Mouse (Mus musculus): ENCODE measurements around the gene 2310022A10Rik. TPM values are rescaled to one million over a fixed set of nuclear protein-coding genes. Genes with fewer than 3 reads are reported as not detected.

2310022A10Rik gene
- total and polyA plus RNA-seq, 3 experiments, result 72.0 to 79.5 (median 72.1) TPM

DNA sequence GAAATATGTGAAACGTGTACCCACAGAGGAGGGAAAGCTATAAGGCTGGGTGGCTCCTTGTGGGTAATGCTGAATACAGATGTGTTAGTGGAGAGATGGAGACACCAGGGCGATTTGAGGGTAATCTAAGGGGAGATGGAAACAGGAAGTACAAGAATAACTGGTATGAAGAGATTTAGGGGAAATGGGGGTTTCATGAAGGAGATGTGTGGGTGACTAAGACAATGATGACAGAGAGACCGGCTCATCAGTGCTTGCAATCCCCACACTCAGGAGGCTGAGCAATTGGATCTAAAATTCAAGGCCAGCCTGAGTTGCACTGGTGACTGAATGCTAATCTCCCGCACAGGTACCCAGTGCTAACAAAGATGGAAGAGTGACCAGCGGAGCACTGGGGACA lies 963 bp upstream of the 2310022A10Rik start:
- no peak overlapping the region for H3K4me3 ChIP-seq
- 49% methylated on average over 5 of the region's 5 CpGs for WGBS
- no peak for TF ChIP-seq POLR2A (IDR thresholded peaks at IDR 0.05; ENCODE audit: insufficient read depth, low read depth, low read length)
- TF ChIP-seq CTCF (IDR thresholded peaks at IDR 0.05), result no peak
- no peak for TF ChIP-seq EP300 (IDR thresholded peaks at IDR 0.05; ENCODE audit: insufficient read depth, low read depth, low read length)
- H3K27me3 ChIP-seq (ENCODE audit: control insufficient read depth, insufficient read depth, low read length), result no peaks in the 10 kb centered on the region
- no peak overlapping the region for H3K9ac ChIP-seq (ENCODE audit: low read depth, low read length)
- H3K27ac ChIP-seq, result peak overlapping the region; percentile 75
- no peak for DNase-seq
- H3K79me2 ChIP-seq (replicated peaks; ENCODE audit: control insufficient read depth, insufficient read depth, low read length), result no peaks in the 10 kb centered on the region
- H3K4me1 ChIP-seq (ENCODE audit: control insufficient read depth, insufficient read depth, low read length), result no peaks in the 10 kb centered on the region
- H3K36me3 ChIP-seq (ENCODE audit: control insufficient read depth, insufficient read depth, low read length), result no peaks in the 10 kb centered on the region
- intact Hi-C loops (cut with DNase I), result no loop called here

DNA sequence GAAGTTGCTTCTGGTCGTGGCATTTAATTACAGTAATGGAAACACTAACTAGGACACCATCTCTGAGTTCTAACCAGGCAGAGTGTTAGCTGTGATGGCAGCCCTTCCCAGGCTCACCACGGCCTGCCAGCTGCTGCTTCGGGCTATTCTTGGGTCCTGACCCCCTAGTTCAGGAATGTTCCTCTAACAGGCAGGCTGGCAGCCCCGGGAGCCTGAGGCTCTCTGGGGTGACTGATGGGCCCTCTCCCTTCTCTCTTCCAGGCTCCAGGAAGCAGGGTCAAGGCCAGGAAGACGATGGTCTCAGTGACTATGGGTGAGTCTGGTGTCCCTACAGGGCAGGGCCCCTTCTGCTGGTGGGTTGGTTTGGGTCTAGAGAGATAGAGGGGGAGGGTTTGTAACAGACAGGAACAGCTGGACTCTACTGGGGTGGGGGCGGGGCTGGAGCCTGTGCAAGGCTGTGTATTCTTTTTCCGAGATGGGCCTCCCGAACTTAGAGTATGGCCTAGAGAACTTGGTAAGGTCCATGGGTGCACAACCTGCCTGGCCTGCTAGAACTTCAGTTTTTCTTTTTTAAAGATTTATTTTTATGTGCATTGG lies 7.4 kb downstream of the 2310022A10Rik start:
- Histone ChIP-seq H3K27ac (peak overlapping the region; percentile 89), H3K4me1 (ENCODE audit: control insufficient read depth, insufficient read depth, low read length) (peaks cover 1% of the 10 kb centered on the region; the same call in 1 of the 2 replicates), H3K9ac (ENCODE audit: low read depth, low read length) (peak overlapping the region; percentile 63), H3K4me3 (peak overlapping the region; percentile 35), H3K79me2 (replicated peaks; ENCODE audit: control insufficient read depth, insufficient read depth, low read length) (no peaks in the 10 kb centered on the region; the same call in 1 of the 2 replicates), H3K36me3 (ENCODE audit: control insufficient read depth, insufficient read depth, low read length) (no peaks in the 10 kb centered on the region), H3K27me3 (ENCODE audit: control insufficient read depth, insufficient read depth, low read length) (no peaks in the 10 kb centered on the region)
- intact Hi-C loops (cut with DNase I), result no loop called here
- WGBS, result 34% methylated on average over 8 of the region's 8 CpGs
- peak; percentile 54 to 73 for DNase-seq
- TF ChIP-seq CTCF (IDR thresholded peaks at IDR 0.05) (no peak), POLR2A (IDR thresholded peaks at IDR 0.05; ENCODE audit: insufficient read depth, low read depth, low read length) (peak; percentile 49), EP300 (IDR thresholded peaks at IDR 0.05; ENCODE audit: insufficient read depth, low read depth, low read length) (0 out of 2 replicates have a peak, but pooled peaks have one; percentile 28)

DNA sequence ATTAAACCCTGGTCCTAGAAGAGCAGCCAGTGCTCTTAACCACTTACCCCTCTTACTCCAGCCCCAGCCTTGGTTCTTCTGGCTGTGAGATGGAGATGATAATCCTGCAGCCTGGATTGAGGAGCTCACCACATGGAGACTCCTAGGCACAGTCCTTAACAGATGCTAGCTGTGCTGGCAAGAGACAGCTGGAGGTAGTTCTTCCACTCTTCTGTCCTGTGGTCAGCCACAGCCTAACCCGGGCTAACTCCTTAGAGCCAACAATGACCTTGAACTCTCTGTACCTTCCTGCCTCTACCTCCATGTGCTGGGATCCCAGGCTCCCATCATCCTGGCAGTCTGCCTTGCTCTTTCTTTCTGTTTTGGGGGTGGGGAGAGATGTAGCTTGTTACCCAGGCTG lies 7.9 kb downstream of the 2310022A10Rik start:
- no peaks in the 10 kb centered on the region for H3K27me3 ChIP-seq (ENCODE audit: control insufficient read depth, insufficient read depth, low read length)
- peak overlapping the region; percentile 35 for H3K4me3 ChIP-seq
- H3K36me3 ChIP-seq (ENCODE audit: control insufficient read depth, insufficient read depth, low read length), result no peaks in the 10 kb centered on the region
- no peaks in the 10 kb centered on the region; the same call in 1 of the 2 replicates for H3K79me2 ChIP-seq (replicated peaks; ENCODE audit: control insufficient read depth, insufficient read depth, low read length)
- WGBS, result 59% methylated on average over 1 of the region's 1 CpGs
- peak overlapping the region; percentile 89 for H3K27ac ChIP-seq
- intact Hi-C loops (cut with DNase I), result no loop called here
- TF ChIP-seq CTCF (IDR thresholded peaks at IDR 0.05) (no peak), POLR2A (IDR thresholded peaks at IDR 0.05; ENCODE audit: insufficient read depth, low read depth, low read length) (no peak), EP300 (IDR thresholded peaks at IDR 0.05; ENCODE audit: insufficient read depth, low read depth, low read length) (no peak)
- DNase-seq, result no peak
- H3K9ac ChIP-seq (ENCODE audit: low read depth, low read length), result peak overlapping the region; percentile 11
- peaks cover 1% of the 10 kb centered on the region; the same call in 1 of the 2 replicates for H3K4me1 ChIP-seq (ENCODE audit: control insufficient read depth, insufficient read depth, low read length)

DNA sequence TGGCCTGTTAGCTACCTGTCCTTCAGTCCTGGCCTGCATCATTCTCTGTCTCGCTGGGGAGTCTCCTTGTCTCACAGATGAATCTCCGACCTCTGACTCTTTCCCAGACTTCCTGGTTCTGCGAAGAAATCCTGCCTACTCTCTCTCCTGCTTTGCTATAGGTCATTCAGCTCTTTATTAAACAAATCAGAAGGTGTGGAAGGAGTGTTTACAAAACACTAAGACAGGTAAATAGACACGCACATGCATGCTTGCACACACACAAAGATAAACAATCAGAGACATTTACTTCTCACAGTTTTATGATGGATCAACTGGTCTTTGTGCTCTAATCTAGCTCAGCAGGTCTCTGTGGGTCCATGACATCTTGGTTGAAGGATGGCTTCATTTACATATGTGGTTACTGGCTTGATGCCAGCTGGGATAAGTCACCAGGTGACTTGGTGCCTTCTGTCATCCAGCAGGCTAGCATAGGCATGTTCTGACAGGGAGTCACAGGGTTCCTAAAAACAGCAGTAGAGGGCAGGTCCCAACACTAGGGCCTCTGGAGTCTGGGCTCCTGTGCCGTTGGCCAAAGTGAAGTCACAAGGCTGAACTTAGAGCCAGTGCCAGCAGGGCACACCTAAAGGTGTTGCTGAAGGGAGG lies 16.7 kb downstream of the 2310022A10Rik start:
- peak in 1 of 2 experiments; percentile 48 for DNase-seq
- intact Hi-C loops (cut with DNase I), result no loop called here
- Histone ChIP-seq H3K9ac (ENCODE audit: low read depth, low read length) (no peak overlapping the region), H3K79me2 (replicated peaks; ENCODE audit: control insufficient read depth, insufficient read depth, low read length) (no peaks in the 10 kb centered on the region), H3K27me3 (ENCODE audit: control insufficient read depth, insufficient read depth, low read length) (no peaks in the 10 kb centered on the region), H3K36me3 (ENCODE audit: control insufficient read depth, insufficient read depth, low read length) (peaks cover 7% of the 10 kb centered on the region), H3K27ac (peak overlapping the region; percentile 11), H3K4me1 (ENCODE audit: control insufficient read depth, insufficient read depth, low read length) (no peaks in the 10 kb centered on the region), H3K4me3 (no peak overlapping the region)
- WGBS, result 81% methylated on average over 5 of the region's 5 CpGs
- TF ChIP-seq EP300 (IDR thresholded peaks at IDR 0.05; ENCODE audit: insufficient read depth, low read depth, low read length) (0 out of 2 replicates have a peak, but pooled peaks have one; percentile 15), POLR2A (IDR thresholded peaks at IDR 0.05; ENCODE audit: insufficient read depth, low read depth, low read length) (no peak), CTCF (IDR thresholded peaks at IDR 0.05) (no peak)

DNA sequence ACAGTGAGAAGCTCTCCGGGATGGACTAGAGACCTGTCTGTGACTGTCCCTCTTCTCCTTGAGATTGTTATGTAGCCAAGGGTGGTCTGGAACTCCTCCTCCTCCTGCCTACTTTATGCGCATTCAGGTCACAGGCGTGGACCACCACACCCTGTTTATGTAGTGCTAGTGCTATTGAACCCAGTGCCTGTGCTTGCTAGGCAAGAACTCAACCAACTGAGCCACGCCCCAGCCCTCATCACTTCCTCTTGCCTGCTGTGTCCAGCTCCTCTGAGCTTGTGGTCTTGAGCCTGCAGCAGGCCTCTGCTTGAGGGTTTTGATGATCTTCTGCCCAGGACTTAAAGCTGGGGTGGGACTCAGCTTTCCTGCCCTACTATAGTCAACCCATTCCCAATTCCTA lies 19.1 kb downstream of the 2310022A10Rik start:
- Histone ChIP-seq H3K4me1 (ENCODE audit: control insufficient read depth, insufficient read depth, low read length) (no peaks in the 10 kb centered on the region; the same call in 1 of the 2 replicates), H3K4me3 (no peak overlapping the region), H3K79me2 (replicated peaks; ENCODE audit: control insufficient read depth, insufficient read depth, low read length) (no peaks in the 10 kb centered on the region), H3K27me3 (ENCODE audit: control insufficient read depth, insufficient read depth, low read length) (no peaks in the 10 kb centered on the region), H3K36me3 (ENCODE audit: control insufficient read depth, insufficient read depth, low read length) (peaks cover 7% of the 10 kb centered on the region), H3K9ac (ENCODE audit: low read depth, low read length) (no peak overlapping the region), H3K27ac (no peak overlapping the region)
- intact Hi-C loops (cut with DNase I), result no loop called here
- DNase-seq, result no peak
- 90% methylated on average over 4 of the region's 4 CpGs for WGBS
- no peak for TF ChIP-seq POLR2A (IDR thresholded peaks at IDR 0.05; ENCODE audit: insufficient read depth, low read depth, low read length)
- TF ChIP-seq EP300 (IDR thresholded peaks at IDR 0.05; ENCODE audit: insufficient read depth, low read depth, low read length), result no peak
- no peak for TF ChIP-seq CTCF (IDR thresholded peaks at IDR 0.05)

Data from heart, adult 2 months (tissue).